In the genomic region with DNA sequence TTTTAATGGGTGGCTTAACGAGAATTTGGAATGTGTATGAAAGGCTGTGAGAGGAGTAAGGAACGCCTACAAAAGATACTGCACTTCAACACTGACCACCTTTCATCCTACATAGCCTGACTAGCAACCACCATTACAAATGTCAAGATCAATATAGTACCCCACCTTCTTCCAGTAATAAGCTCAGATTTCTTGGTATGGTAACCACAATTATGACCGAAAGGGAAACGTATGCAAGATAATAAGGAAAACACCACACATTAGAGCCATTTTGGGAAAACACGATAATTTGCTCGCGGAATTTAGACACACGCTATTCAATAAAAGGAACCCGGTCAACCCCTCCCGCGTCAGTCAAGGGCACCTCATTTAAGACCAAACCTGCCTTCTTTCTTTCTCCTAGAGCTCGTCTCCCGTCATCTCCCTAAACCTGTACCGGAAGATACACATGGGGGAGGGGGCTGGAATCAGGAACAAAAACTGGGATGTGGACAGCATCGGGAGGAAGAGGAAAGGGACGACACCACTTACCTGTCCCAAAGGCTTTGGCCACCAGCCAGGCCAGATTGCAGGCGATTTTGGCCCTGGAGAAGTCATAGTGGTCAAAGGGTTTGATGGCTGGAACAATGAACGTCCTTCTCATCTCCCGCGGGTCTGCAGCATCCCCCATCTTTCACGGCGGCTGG, we compare ENCODE assay signal across 8 mouse cellular contexts. TPM values are rescaled to one million over a fixed set of nuclear protein-coding genes. Genes with fewer than 3 reads are reported as not detected.
A peak's percentile ranks its signal among the peaks of the same experiment; 100 is the strongest.
DNase-seq lines count a peak whose midpoint lies in the region; ATAC-seq and TF ChIP-seq lines count a peak whose summit lies in the region.

No protein-coding gene starts in this region.

- H3K4me2 ChIP-seq in hindbrain, embryonic 13.5 days: peak overlapping the region; percentile 87
- peak overlapping the region; percentile 86 for H3K4me2 ChIP-seq in liver, embryonic 15.5 days

- H3K9ac ChIP-seq in MEL (ENCODE audit: control insufficient read depth, low read depth, low read length, poor library complexity, severe bottlenecking): peak overlapping the region; percentile 91
- peak overlapping the region; percentile 98 for H3K9ac ChIP-seq in hindbrain, embryonic 13.5 days
- peak overlapping the region; percentile 96 for H3K9ac ChIP-seq in liver, embryonic 15.5 days

- TF ChIP-seq CTCF in kidney, adult 2 months (conservative IDR thresholded peaks at IDR 0.05; ENCODE audit: insufficient read depth, insufficient read length, low read depth, low read length): no peak
- TF ChIP-seq CTCF in MEL (IDR thresholded peaks at IDR 0.05 in 2 of 3, conservative IDR thresholded peaks at IDR 0.05 in 1 of 3; ENCODE audit: control insufficient read depth in 1 of 3, insufficient read depth in 1 of 3, low read depth in 2 of 3, low read length in 3 of 3, poor library complexity in 1 of 3, severe bottlenecking in 1 of 3): no peak

- peak overlapping the region; percentile 78 for H3K4me3 ChIP-seq in kidney, adult 2 months (ENCODE audit: insufficient read depth, low read depth, low read length)
- peak overlapping the region; percentile 81 to 84 for H3K4me3 ChIP-seq in MEL (ENCODE audit: control insufficient read depth in 1 of 2, insufficient read depth in 1 of 2, low read depth in 2 of 2, low read length in 2 of 2)
- peak overlapping the region; percentile 79 for H3K4me3 ChIP-seq in hindbrain, embryonic 13.5 days
- H3K4me3 ChIP-seq in liver, embryonic 15.5 days (replicated peaks): peak overlapping the region; percentile 93

- no peaks in the 10 kb centered on the region for H3K9me3 ChIP-seq in MEL (replicated peaks; ENCODE audit: insufficient read depth, low read length)
- no peaks in the 10 kb centered on the region for H3K9me3 ChIP-seq in hindbrain, embryonic 13.5 days
- H3K9me3 ChIP-seq in liver, embryonic 15.5 days (replicated peaks): no peaks in the 10 kb centered on the region

- TF ChIP-seq POLR2A in kidney, adult 2 months (IDR thresholded peaks at IDR 0.05; ENCODE audit: low read depth, low read length): no peak
- no peak for TF ChIP-seq POLR2A in MEL (IDR thresholded peaks at IDR 0.05; ENCODE audit: control insufficient read depth in 1 of 2, insufficient read depth in 1 of 2, low read depth in 1 of 2, low read length in 2 of 2, poor library complexity in 1 of 2)

- TF ChIP-seq EP300 in MEL (IDR thresholded peaks at IDR 0.05; ENCODE audit: low read depth in 1 of 2, low read length in 2 of 2): no peak

- under 1% methylated on average over 22 of the region's 22 CpGs for WGBS in kidney, adult 2 months
- 1% methylated on average over 22 of the region's 22 CpGs for WGBS in hindbrain, embryonic 13.5 days
- under 1% methylated on average over 22 of the region's 22 CpGs for WGBS in liver, embryonic 15.5 days (ENCODE audit: insufficient replicate concordance)

- DNase-seq in kidney, adult 2 months: peak; percentile 36
- DNase-seq in kidney, postnatal 14 days: no peak
- peak; percentile 55 for DNase-seq in MEL (ENCODE audit: low read depth, low spot score)
- DNase-seq in embryo, embryonic 9.5 days (ENCODE audit: extremely low spot score): peak; percentile 51
- peak; percentile 47 for DNase-seq in right cerebral cortex, postnatal 4 days
- DNase-seq in adrenal gland, postnatal 14 days: no peak

- peak overlapping the region; percentile 84 for H3K27ac ChIP-seq in kidney, adult 2 months (ENCODE audit: insufficient read depth, low read depth, low read length)
- H3K27ac ChIP-seq in MEL (ENCODE audit: control insufficient read depth, low read depth, low read length): no peak overlapping the region
- peak overlapping the region; percentile 99 for H3K27ac ChIP-seq in hindbrain, embryonic 13.5 days
- peak overlapping the region; percentile 98 for H3K27ac ChIP-seq in liver, embryonic 15.5 days (replicated peaks)

- no peaks in the 10 kb centered on the region for H3K36me3 ChIP-seq in kidney, adult 2 months (ENCODE audit: control insufficient read depth, insufficient read depth, low read length)
- peaks cover 1 to 11% of the 10 kb centered on the region in 2 experiments; a peak in 3 of 4 replicates for H3K36me3 ChIP-seq in MEL (ENCODE audit: control insufficient read depth in 1 of 2, insufficient read depth in 2 of 2, low read length in 2 of 2)
- H3K36me3 ChIP-seq in hindbrain, embryonic 13.5 days: peaks cover 4% of the 10 kb centered on the region; the same call in 1 of the 2 replicates
- peaks cover 21% of the 10 kb centered on the region for H3K36me3 ChIP-seq in liver, embryonic 15.5 days (replicated peaks)

- ATAC-seq in hindbrain, embryonic 13.5 days (ENCODE audit: low FRiP score): 0 out of 2 replicates have a peak, but pooled peaks have one; percentile 12
- no peak for ATAC-seq in liver, embryonic 15.5 days (ENCODE audit: insufficient read depth)

- TF ChIP-seq RAD21 in MEL (IDR thresholded peaks at IDR 0.05; ENCODE audit: low read depth, low read length): no peak

- H3K27me3 ChIP-seq in kidney, adult 2 months (replicated peaks; ENCODE audit: control insufficient read depth, insufficient read depth, low read length): no peaks in the 10 kb centered on the region
- no peaks in the 10 kb centered on the region; a peak in 1 of 4 replicates for H3K27me3 ChIP-seq in MEL (ENCODE audit: control insufficient read depth in 1 of 2, insufficient read depth in 2 of 2, low read length in 2 of 2)
- no peaks in the 10 kb centered on the region for H3K27me3 ChIP-seq in hindbrain, embryonic 13.5 days
- no peaks in the 10 kb centered on the region for H3K27me3 ChIP-seq in liver, embryonic 15.5 days

- peaks cover 3% of the 10 kb centered on the region; the same call in 1 of the 2 replicates for H3K4me1 ChIP-seq in kidney, adult 2 months (ENCODE audit: control insufficient read depth, insufficient read depth, low read length)
- peaks cover 2 to 4% of the 10 kb centered on the region in 2 experiments; a peak in 2 of 4 replicates for H3K4me1 ChIP-seq in MEL (ENCODE audit: control insufficient read depth in 1 of 2, insufficient read depth in 2 of 2, low read length in 2 of 2)
- H3K4me1 ChIP-seq in hindbrain, embryonic 13.5 days (replicated peaks): peaks cover 35% of the 10 kb centered on the region
- peaks cover 63% of the 10 kb centered on the region for H3K4me1 ChIP-seq in liver, embryonic 15.5 days (replicated peaks)

- peaks cover 12% of the 10 kb centered on the region for H3K79me2 ChIP-seq in MEL (ENCODE audit: control insufficient read depth, insufficient read depth, low read length, poor library complexity)

TF ChIP-seq in MEL, 35 proteins besides CTCF, POLR2A, EP300 and RAD21:
- TF ChIP-seq NRF1 (IDR thresholded peaks at IDR 0.05; ENCODE audit: insufficient read depth, low read depth, low read length, poor library complexity, severe bottlenecking) (peak; percentile 4; the same call in 1 of the 2 replicates), SIN3A (IDR thresholded peaks at IDR 0.05; ENCODE audit: low read length) (0 out of 2 replicates have a peak, but pooled peaks have one; percentile 23), GATA1 (IDR thresholded peaks at IDR 0.05; ENCODE audit: low read depth, low read length) (0 out of 2 replicates have a peak, but pooled peaks have one; percentile 0), MXI1 (IDR thresholded peaks at IDR 0.05; ENCODE audit: low read depth, low read length) (peak; percentile 31; the same call in 1 of the 2 replicates), BHLHE40 (IDR thresholded peaks at IDR 0.05; ENCODE audit: borderline replicate concordance, low read depth, low read length) (no peak)

RNA-seq across cellular contexts. Expression of gene Camsap2, which starts 1.0 kb away (rescaled TPM):
- 6.9 and 8.6 TPM in 2 replicates for polyA plus RNA-seq in kidney, adult 2 months (2012; rRNA removed)
- 7.0 and 7.6 TPM in 2 replicates for total RNA-seq in MEL (2012; rRNA removed)
- polyA plus RNA-seq in MEL (2012; ENCODE audit: insufficient read depth in 1 of 2, insufficient read length in 2 of 2, low read depth in 1 of 2, low replicate concordance in 2 of 2, missing spikeins in 1 of 2): 10 to 100 TPM; 10.7 to 38.3 TPM
- polyA plus RNA-seq in hindbrain, embryonic 13.5 days (2015; fragmentation: Nextera tagmentation; extraction: Ambion mirVana): 28.2 TPM in 2 replicates
- 5.9 and 6.5 TPM in 2 replicates for polyA plus RNA-seq in liver, embryonic 15.5 days (2015; fragmentation: Nextera tagmentation; extraction: Ambion mirVana)
- total RNA-seq in adrenal gland, postnatal 14 days (2021): 47.2 and 47.8 TPM in 2 replicates

Comparison
In these comparisons a context has a peak if more than half of its experiments do, and no peak if none do; other contexts are left out.
1. DNase-seq: peak in kidney, adult 2 months (single experiment), MEL (single experiment), embryo, embryonic 9.5 days (single experiment) and right cerebral cortex, postnatal 4 days (single experiment); none in kidney, postnatal 14 days (single experiment) and adrenal gland, postnatal 14 days (single experiment).
2. Peak in every context shown above with its lines, with median percentiles within 50 percentile points of each other: H3K4me3 ChIP-seq and H3K9ac ChIP-seq.